Mouse (Mus musculus) embryonic facial prominence, embryonic 12.5 days (tissue): ENCODE results near the gene Cd2bp2. TPM values are rescaled to one million over a fixed set of nuclear protein-coding genes. Genes with fewer than 3 reads are reported as not detected.

Experiments used
- ATAC-seq: fragments of 200-750 bp; cut with Nextera tagmentation; 2 replicates; pipeline ENCODE4 v1.8.0; 2017; ENCODE audit not compliant: insufficient number of reproducible peaks, insufficient read depth, low FRiP score, low TSS enrichment
- H3K27ac ChIP-seq: fragments of 300-500 bp; sonication (generic); 2 replicates; pipeline ENCODE4 v1.5.1; 2016; ENCODE audit warnings: mild to moderate bottlenecking
- H3K27me3 ChIP-seq: fragments of 300-500 bp; sonication (generic); 2 replicates; pipeline ENCODE4 v1.6.1; 2016; ENCODE audit warnings: mild to moderate bottlenecking, moderate library complexity
- H3K36me3 ChIP-seq: fragments of 300-500 bp; sonication (generic); 2 replicates; pipeline ENCODE4 v1.6.1; 2016; ENCODE audit warnings: mild to moderate bottlenecking
- H3K4me1 ChIP-seq: fragments of 300-500 bp; sonication (generic); 2 replicates; pipeline ENCODE4 v1.6.1; 2016
- H3K4me2 ChIP-seq: fragments of 300-500 bp; sonication (generic); replicated peaks from 2 replicates; pipeline ENCODE4 v1.6.1; 2016; ENCODE audit warnings: mild to moderate bottlenecking, moderate library complexity
- H3K4me3 ChIP-seq: fragments of 300-500 bp; sonication (generic); 2 replicates; pipeline ENCODE4 v1.5.1; 2016; ENCODE audit warnings: mild to moderate bottlenecking
- H3K9ac ChIP-seq: fragments of 300-500 bp; sonication (generic); 2 replicates; pipeline ENCODE4 v1.6.1; 2016; ENCODE audit warnings: mild to moderate bottlenecking, moderate library complexity
- H3K9me3 ChIP-seq: fragments of 300-500 bp; sonication (generic); 2 replicates; pipeline ENCODE4 v1.6.1; 2016; ENCODE audit warnings: mild to moderate bottlenecking, moderate library complexity
- WGBS: fragments of 180-500 bp; shearing (Covaris S2); methylation state at CpG from one replicate; pipeline ENCODE4 v1.1.7; 2016; 5-methylcytosine and 5-hydroxymethylcytosine counted together
- polyA plus RNA-seq: library from polyadenylated mRNA; unstranded; fragments of >200 nt; fragmentation: Nextera tagmentation; extraction: Ambion mirVana; gene quantifications from 2 replicates; pipeline ENCODE4 v1.2.1, GENCODE M21; 2016

The Cd2bp2 gene
- polyA plus RNA-seq, 1 experiment from 2014 or later = 73.7 TPM

GRCm38 (mm10) chr7:127207374-127208294, 11.8 kb upstream of the Cd2bp2 start:
- Histone ChIP-seq H3K36me3 (peaks cover 17% of the 10 kb centered on the region), H3K27me3 (no peaks in the 10 kb centered on the region), H3K27ac (peak overlapping the region; percentile 88), H3K4me3 (peak overlapping the region; percentile 83), H3K4me2 (peak overlapping the region; percentile 99), H3K4me1 (peaks cover 17% of the 10 kb centered on the region), H3K9ac (peak overlapping the region; percentile 97), H3K9me3 (no peaks in the 10 kb centered on the region)
- no peak for ATAC-seq
- under 1% methylated on average over 53 of the region's 53 CpGs for WGBS

DNA sequence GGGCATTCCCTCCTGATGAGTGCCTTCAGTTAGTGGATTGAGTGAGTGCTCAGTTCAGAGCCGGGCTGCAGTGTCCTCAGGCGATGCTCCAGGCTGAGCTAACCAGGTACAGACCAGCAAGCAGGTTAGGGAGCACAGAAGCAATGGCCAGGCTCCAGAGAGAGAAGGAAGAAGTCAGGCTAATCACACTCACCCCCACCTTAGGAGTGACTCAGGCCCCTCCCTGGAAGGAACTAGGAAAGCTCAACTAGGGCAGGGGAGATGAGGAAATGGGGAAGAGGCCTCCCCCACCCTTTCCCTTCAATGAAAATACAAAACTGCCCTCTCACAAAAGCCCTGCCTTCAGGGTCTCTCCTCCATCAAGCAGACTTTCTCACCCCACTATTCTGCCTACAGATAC, 10.8 kb upstream of the Cd2bp2 start:
- peaks cover 23% of the 10 kb centered on the region for H3K36me3 ChIP-seq
- no peak overlapping the region for H3K27ac ChIP-seq

GRCm38 (mm10) chr7:127196484-127196883, 634 bp upstream of the Cd2bp2 start:
- 58% methylated on average over 11 of the region's 11 CpGs for WGBS
- Histone ChIP-seq H3K36me3 (peaks cover 78% of the 10 kb centered on the region), H3K27ac (peak overlapping the region; percentile 91), H3K4me3 (peak overlapping the region; percentile 61), H3K4me2 (peak overlapping the region; percentile 87), H3K9me3 (no peaks in the 10 kb centered on the region), H3K4me1 (peaks cover 23% of the 10 kb centered on the region), H3K27me3 (no peaks in the 10 kb centered on the region), H3K9ac (peak overlapping the region; percentile 65)
- ATAC-seq = no peak

More for the DNA sequence above, 10.8 kb upstream of the Cd2bp2 start:
- peak overlapping the region; percentile 83 for H3K4me3 ChIP-seq
- peak overlapping the region; percentile 97 for H3K9ac ChIP-seq
- H3K4me2 ChIP-seq = peak overlapping the region; percentile 99
- ATAC-seq = no peak
- peaks cover 17% of the 10 kb centered on the region for H3K4me1 ChIP-seq
- H3K27me3 ChIP-seq = no peaks in the 10 kb centered on the region
- WGBS = 67% methylated on average over 2 of the region's 2 CpGs
- no peaks in the 10 kb centered on the region for H3K9me3 ChIP-seq

- 0 out of 2 replicates have a peak overlapping the region, but pooled peaks have one; percentile 91 for H3K27ac ChIP-seq
- H3K36me3 ChIP-seq = peaks cover 67% of the 10 kb centered on the region
- H3K4me2 ChIP-seq = peak overlapping the region; percentile 87
- peak overlapping the region; percentile 77 for H3K9ac ChIP-seq
- H3K4me3 ChIP-seq = peak overlapping the region; percentile 61
- H3K4me1 ChIP-seq = peaks cover 23% of the 10 kb centered on the region
- 80% methylated on average over 7 of the region's 7 CpGs for WGBS
- H3K9me3 ChIP-seq = no peaks in the 10 kb centered on the region
- H3K27me3 ChIP-seq = no peaks in the 10 kb centered on the region
- no peak for ATAC-seq
Observed at GRCm38 (mm10) chr7:127194633-127195029, 1.2 kb downstream of the Cd2bp2 start.

DNA sequence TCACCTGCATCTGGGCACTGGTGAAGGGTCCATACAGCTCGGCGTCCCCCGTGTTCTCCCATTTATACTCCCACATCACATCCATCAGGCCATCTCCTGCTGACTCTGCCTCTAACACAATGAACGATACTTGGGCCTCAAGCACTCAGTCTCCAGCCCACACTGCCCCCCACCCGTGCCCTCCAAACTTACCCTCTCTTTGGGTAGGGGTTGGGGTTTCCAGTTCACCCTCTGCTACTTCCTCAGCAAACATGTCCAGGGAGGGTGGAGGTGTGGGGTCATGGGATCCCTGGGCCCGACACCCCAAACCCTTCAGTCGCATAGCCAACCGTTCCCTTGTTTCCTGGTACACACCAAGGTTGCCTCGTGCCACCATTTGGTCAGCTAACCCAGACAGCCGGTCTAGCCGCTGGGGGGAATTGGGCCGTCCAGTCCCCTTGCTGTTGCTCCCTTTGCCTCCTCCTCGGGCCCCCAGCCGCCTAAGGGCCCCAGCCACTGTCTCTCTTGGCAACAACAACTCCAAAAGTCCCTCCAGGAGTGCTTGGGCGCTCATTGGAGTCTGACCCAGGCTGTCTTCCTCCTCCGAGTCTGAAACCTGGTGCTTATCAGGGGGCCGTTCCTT, 1.7 kb downstream of the Cd2bp2 start:
- 93% methylated on average over 17 of the region's 17 CpGs for WGBS
- Histone ChIP-seq H3K4me2 (peak overlapping the region; percentile 87), H3K36me3 (peaks cover 61% of the 10 kb centered on the region), H3K27ac (no peak overlapping the region), H3K9ac (peak overlapping the region; percentile 77; the same call in 1 of the 2 replicates), H3K4me3 (peak overlapping the region; percentile 61), H3K4me1 (peaks cover 23% of the 10 kb centered on the region), H3K9me3 (no peaks in the 10 kb centered on the region), H3K27me3 (no peaks in the 10 kb centered on the region)
- ATAC-seq = no peak

DNA sequence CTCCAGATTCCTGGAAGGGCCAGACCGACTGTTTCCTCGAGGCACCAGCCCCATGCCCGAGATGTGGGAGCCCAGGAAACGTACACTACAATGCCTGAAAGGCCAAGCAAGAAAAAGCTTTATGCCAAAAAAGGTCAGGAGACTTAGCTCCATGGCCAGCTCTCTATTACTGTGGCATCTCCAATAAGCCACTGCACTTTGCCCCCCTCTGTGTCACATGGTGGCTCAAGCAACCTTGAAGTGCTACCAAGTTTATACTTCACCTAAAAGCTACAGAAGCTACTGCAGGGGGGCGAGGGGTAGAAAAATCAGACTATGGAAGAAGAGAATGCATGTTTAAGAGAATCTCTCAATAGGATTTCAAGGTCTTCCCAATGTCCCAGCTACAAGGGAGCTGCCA, 2.9 kb downstream of the Cd2bp2 start:
- Histone ChIP-seq H3K27me3 (no peaks in the 10 kb centered on the region), H3K4me1 (peaks cover 23% of the 10 kb centered on the region), H3K27ac (no peak overlapping the region), H3K36me3 (peaks cover 50% of the 10 kb centered on the region), H3K9me3 (no peaks in the 10 kb centered on the region), H3K4me2 (no peak overlapping the region), H3K4me3 (no peak overlapping the region), H3K9ac (no peak overlapping the region)
- no peak for ATAC-seq
- 94% methylated on average over 5 of the region's 5 CpGs for WGBS

GRCm38 (mm10) chr7:127190672-127191071, 5.2 kb downstream of the Cd2bp2 start:
- Histone ChIP-seq H3K9ac (no peak overlapping the region), H3K9me3 (no peaks in the 10 kb centered on the region), H3K4me3 (no peak overlapping the region), H3K4me2 (no peak overlapping the region), H3K27me3 (no peaks in the 10 kb centered on the region), H3K27ac (no peak overlapping the region), H3K4me1 (peaks cover 13% of the 10 kb centered on the region), H3K36me3 (peaks cover 38% of the 10 kb centered on the region)
- no peak for ATAC-seq
- 87% methylated on average over 6 of the region's 6 CpGs for WGBS

DNA sequence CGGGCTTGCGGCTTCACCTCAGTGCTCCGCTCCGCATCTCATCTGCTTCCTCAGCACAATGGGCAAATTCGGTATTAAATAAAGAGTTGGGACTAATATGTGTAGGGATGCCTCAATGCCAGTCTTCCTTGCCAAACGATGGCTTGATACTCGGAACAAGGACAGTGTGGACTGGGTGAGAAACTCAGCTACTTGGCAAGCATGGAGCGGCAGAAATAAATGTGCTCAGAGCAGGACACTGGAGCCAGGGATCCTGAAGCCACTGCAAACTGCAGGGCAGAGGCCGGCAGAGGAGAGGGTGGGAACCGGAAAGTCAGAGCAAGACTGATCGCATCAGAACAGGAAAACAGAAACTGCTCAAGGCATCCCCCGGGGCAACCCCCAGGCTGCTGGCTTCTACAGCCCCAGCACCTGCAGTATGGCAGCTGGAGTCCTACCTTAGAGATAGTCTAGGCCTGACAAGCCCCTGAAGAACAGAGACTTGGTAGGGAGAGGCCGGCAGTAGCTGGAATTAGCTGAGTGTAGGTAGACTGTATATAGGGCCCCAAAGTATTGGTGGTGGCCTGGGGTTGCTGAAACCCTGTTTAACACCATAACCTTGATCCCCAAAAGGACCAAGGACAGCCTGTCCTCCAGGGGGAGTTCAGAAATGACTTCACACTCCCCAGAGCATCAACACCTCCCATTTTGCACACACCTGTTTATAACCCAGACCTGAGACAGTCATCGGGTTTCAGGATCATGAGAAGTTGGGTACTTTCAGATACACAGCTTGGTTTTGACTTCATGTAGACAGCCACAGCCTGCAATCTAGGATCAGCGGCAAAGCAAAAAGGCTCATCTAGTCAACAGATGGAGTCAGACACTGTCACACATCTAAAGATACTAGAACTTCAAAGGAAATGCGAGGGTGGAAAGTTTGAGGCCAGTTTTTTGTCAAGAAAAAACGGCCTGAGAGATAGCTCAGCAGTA, 7.3 kb downstream of the Cd2bp2 start:
- WGBS = 81% methylated on average over 17 of the region's 17 CpGs
- Histone ChIP-seq H3K9me3 (no peaks in the 10 kb centered on the region), H3K4me1 (no peaks in the 10 kb centered on the region), H3K9ac (no peak overlapping the region), H3K27ac (no peak overlapping the region), H3K27me3 (no peaks in the 10 kb centered on the region), H3K4me3 (no peak overlapping the region), H3K4me2 (no peak overlapping the region), H3K36me3 (peaks cover 27% of the 10 kb centered on the region)
- ATAC-seq = no peak

- H3K9ac ChIP-seq = no peak overlapping the region
- no peak for ATAC-seq
- peaks cover 14% of the 10 kb centered on the region for H3K36me3 ChIP-seq
- no peaks in the 10 kb centered on the region for H3K27me3 ChIP-seq
- no peak overlapping the region for H3K4me2 ChIP-seq
- 67% methylated on average over 10 of the region's 10 CpGs for WGBS
- H3K4me1 ChIP-seq = no peaks in the 10 kb centered on the region
- no peak overlapping the region for H3K27ac ChIP-seq
- no peaks in the 10 kb centered on the region for H3K9me3 ChIP-seq
- H3K4me3 ChIP-seq = no peak overlapping the region
Observed at GRCm38 (mm10) chr7:127187351-127187750, 8.5 kb downstream of the Cd2bp2 start.

DNA sequence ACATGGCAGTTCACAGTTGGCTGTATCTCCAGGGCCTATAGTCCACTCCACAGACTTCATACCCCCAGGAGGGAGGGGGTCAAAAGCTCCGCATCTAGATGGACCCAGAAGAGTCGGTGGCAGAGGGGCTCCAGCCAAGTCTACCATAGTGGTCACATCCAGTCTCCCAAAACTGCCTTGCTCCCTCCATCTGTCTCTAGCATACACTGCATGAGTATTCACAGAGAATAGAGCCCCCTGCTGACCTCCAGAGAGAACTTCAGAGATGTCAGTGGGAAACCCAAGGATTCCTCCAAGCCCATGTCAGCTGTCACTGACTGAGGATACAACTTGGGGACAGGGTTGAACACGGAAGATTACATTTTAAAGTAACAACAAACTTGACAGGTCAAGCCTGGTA, 10.2 kb downstream of the Cd2bp2 start:
- H3K27me3 ChIP-seq = no peaks in the 10 kb centered on the region
- 63% methylated on average over 3 of the region's 3 CpGs for WGBS

DNA sequence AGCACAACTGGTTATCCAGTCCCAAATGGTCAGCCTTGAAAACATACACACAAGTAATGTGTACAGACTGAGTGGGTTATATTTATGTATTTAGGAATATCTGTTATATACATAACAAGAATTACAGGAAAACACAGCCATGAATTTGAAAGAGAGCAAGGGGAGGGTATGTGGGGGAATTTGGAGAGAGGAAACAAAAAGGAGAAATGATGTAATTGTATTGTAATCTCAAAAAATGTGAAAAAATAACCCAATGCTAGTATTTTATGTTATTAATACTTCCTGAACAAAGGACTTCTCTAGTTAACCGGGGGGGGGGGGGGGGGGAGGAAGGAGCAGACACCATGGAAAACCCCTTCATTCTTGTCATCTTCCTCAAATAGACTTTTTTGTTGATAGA, 11.1 kb downstream of the Cd2bp2 start:
- Histone ChIP-seq H3K4me2 (no peak overlapping the region), H3K9me3 (no peaks in the 10 kb centered on the region), H3K9ac (no peak overlapping the region), H3K27me3 (no peaks in the 10 kb centered on the region), H3K36me3 (no peaks in the 10 kb centered on the region), H3K4me3 (no peak overlapping the region), H3K27ac (no peak overlapping the region), H3K4me1 (no peaks in the 10 kb centered on the region)
- no peak for ATAC-seq
- 17% methylated on average over 1 of the region's 1 CpGs for WGBS

More for the DNA sequence above, 10.2 kb downstream of the Cd2bp2 start:
- Histone ChIP-seq H3K4me2 (no peak overlapping the region), H3K9me3 (no peaks in the 10 kb centered on the region), H3K4me1 (no peaks in the 10 kb centered on the region), H3K4me3 (no peak overlapping the region), H3K36me3 (no peaks in the 10 kb centered on the region), H3K27ac (no peak overlapping the region), H3K9ac (no peak overlapping the region)
- no peak for ATAC-seq
